Mouse (Mus musculus) heart, embryonic 14.5 days (tissue): Measurements from ENCODE around the gene Bfsp1. TPM values are rescaled to one million over a fixed set of nuclear protein-coding genes. Genes with fewer than 3 reads are reported as not detected.

ENCODE experiments used
- ATAC-seq: fragments of 200-750 bp; cut with Nextera tagmentation; 2 replicates; pipeline ENCODE4 v1.8.0; 2017; ENCODE audit warnings: low read depth, moderate TSS enrichment; ENCODE audit not compliant: insufficient number of reproducible peaks, insufficient read depth, low FRiP score
- H3K27ac ChIP-seq, 2 experiments: fragments of 200-500 bp in 1 of 2; fragments of 300-500 bp in 1 of 2; sonication (generic) in 1 of 2; replicated peaks in 1 of 2; 2 replicates each; pipeline ENCODE4 v1.5.1; 2012 to 2014; ENCODE audit warnings: low read depth in 2 of 2, low read length in 2 of 2, control low read depth in 1 of 2, mild to moderate bottlenecking in 1 of 2, mixed read lengths in 1 of 2; ENCODE audit not compliant: control insufficient read depth in 1 of 2, insufficient read depth in 1 of 2
- H3K27me3 ChIP-seq: fragments of 300-500 bp; sonication (generic); 2 replicates; pipeline ENCODE4 v1.6.1; 2014; ENCODE audit warnings: mild to moderate bottlenecking, low read length, control low read depth; ENCODE audit not compliant: control insufficient read depth, insufficient read depth
- H3K36me3 ChIP-seq: fragments of 300-500 bp; sonication (generic); 2 replicates; pipeline ENCODE4 v1.6.1; 2014; ENCODE audit warnings: mild to moderate bottlenecking, control low read depth, low read length, mixed read lengths; ENCODE audit not compliant: control insufficient read depth, insufficient read depth
- H3K4me1 ChIP-seq, 2 experiments: fragments of 200-500 bp in 1 of 2; fragments of 300-500 bp in 1 of 2; sonication (generic) in 1 of 2; 2 replicates each; pipeline ENCODE4 v1.6.1; 2012 to 2014; ENCODE audit warnings: low read length in 2 of 2, control low read depth in 1 of 2, mixed read lengths in 1 of 2; ENCODE audit not compliant: control insufficient read depth in 2 of 2, insufficient read depth in 2 of 2
- H3K4me2 ChIP-seq: fragments of 300-500 bp; sonication (generic); 2 replicates; pipeline ENCODE4 v1.6.1; 2014; ENCODE audit warnings: mild to moderate bottlenecking, low read length
- H3K4me3 ChIP-seq, 2 experiments: fragments of 200-500 bp in 1 of 2; fragments of 300-500 bp in 1 of 2; sonication (generic) in 1 of 2; 2 replicates each; pipeline ENCODE4 v1.5.1; 2012 to 2014; ENCODE audit warnings: low read length in 2 of 2, mild to moderate bottlenecking in 2 of 2, control low read depth in 1 of 2, low read depth in 1 of 2, moderate library complexity in 1 of 2; ENCODE audit not compliant: control insufficient read depth in 1 of 2, insufficient read depth in 1 of 2
- H3K9ac ChIP-seq: fragments of 300-500 bp; sonication (generic); 2 replicates; pipeline ENCODE4 v1.6.1; 2014; ENCODE audit warnings: mild to moderate bottlenecking, low read length
- H3K9me3 ChIP-seq: fragments of 300-500 bp; sonication (generic); 2 replicates; pipeline ENCODE4 v1.6.1; 2016; ENCODE audit warnings: low read length, control low read depth; ENCODE audit not compliant: control insufficient read depth
- WGBS: fragments of 180-500 bp; shearing (Covaris S2); extraction: QIAGEN DNeasy Blood & Tissue Kit; methylation state at CpG from one replicate; pipeline ENCODE4 v1.1.7; 2014; 5-methylcytosine and 5-hydroxymethylcytosine counted together
- polyA plus RNA-seq: library from polyadenylated mRNA; unstranded; fragments of >200 nt; fragmentation: Nextera tagmentation; extraction: Ambion mirVana; gene quantifications from 2 replicates; pipeline ENCODE4 v1.2.1, GENCODE M21; 2014

Gene Bfsp1
- polyA plus RNA-seq, 1 experiment from 2014 or later: 2.2 TPM

GRCm38 (mm10) chr2:143780310-143780709, 82.7 kb downstream of the Bfsp1 start:
- H3K9ac ChIP-seq: no peak overlapping the region
- H3K36me3 ChIP-seq: no peaks in the 10 kb centered on the region
- H3K9me3 ChIP-seq: no peaks in the 10 kb centered on the region
- H3K4me2 ChIP-seq: no peak overlapping the region
- no peak for ATAC-seq
- no peak overlapping the region for H3K4me3 ChIP-seq
- no peaks in the 10 kb centered on the region for H3K4me1 ChIP-seq
- WGBS: 73% methylated on average over 2 of the region's 2 CpGs
- H3K27me3 ChIP-seq: no peaks in the 10 kb centered on the region; the same call in 1 of the 2 replicates
- H3K27ac ChIP-seq: no peak overlapping the region

Other genes starting within 250 kb of the Bfsp1 start
- gene Dstn, start 52.1 kb upstream of the Bfsp1 start, polyA plus RNA-seq: 1,027 and 1,036 TPM in 2 replicates
- 54.4 and 61.8 TPM in 2 replicates for gene Rrbp1, start 148.1 kb upstream of the Bfsp1 start, polyA plus RNA-seq
- gene Banf2, start 169.9 kb upstream of the Bfsp1 start, polyA plus RNA-seq: not detected in 2 replicates